Mouse (Mus musculus): Measurements from ENCODE around the gene Map4k4. TPM values are rescaled to one million over a fixed set of nuclear protein-coding genes. Genes with fewer than 3 reads are reported as not detected.

Gene Map4k4
- polyA plus RNA-seq, 1 experiment from 2014 or later, result 32.7 TPM

- WGBS, result 95% methylated on average over 2 of the region's 2 CpGs
- peaks cover 82% of the 10 kb centered on the region for H3K4me1 ChIP-seq
Measured at GRCm38 (mm10) chr1:39940342-39940741, 39.6 kb downstream of the Map4k4 start.

GRCm38 (mm10) chr1:39941237-39942179 lies 40.8 kb downstream of the Map4k4 start:
- ATAC-seq (ENCODE audit: insufficient number of reproducible peaks, low FRiP score, low TSS enrichment, low read depth), result no peak
- no peak overlapping the region for H3K4me2 ChIP-seq
- no peaks in the 10 kb centered on the region for H3K27me3 ChIP-seq
- no peak overlapping the region for H3K9ac ChIP-seq
- peaks cover 83% of the 10 kb centered on the region for H3K4me1 ChIP-seq
- peak overlapping the region; percentile 75 for H3K27ac ChIP-seq
- WGBS, result 67% methylated on average over 10 of the region's 10 CpGs
- no peaks in the 10 kb centered on the region for H3K9me3 ChIP-seq
- H3K36me3 ChIP-seq, result no peaks in the 10 kb centered on the region
- H3K4me3 ChIP-seq, result no peak overlapping the region

More at GRCm38 (mm10) chr1:39940342-39940741, 39.6 kb downstream of the Map4k4 start:
- Histone ChIP-seq H3K4me2 (no peak overlapping the region), H3K36me3 (no peaks in the 10 kb centered on the region), H3K27ac (0 out of 2 replicates have a peak overlapping the region, but pooled peaks have one; percentile 75), H3K9ac (no peak overlapping the region), H3K9me3 (no peaks in the 10 kb centered on the region), H3K4me3 (no peak overlapping the region), H3K27me3 (no peaks in the 10 kb centered on the region)
- ATAC-seq (ENCODE audit: insufficient number of reproducible peaks, low FRiP score, low TSS enrichment, low read depth), result no peak

DNA sequence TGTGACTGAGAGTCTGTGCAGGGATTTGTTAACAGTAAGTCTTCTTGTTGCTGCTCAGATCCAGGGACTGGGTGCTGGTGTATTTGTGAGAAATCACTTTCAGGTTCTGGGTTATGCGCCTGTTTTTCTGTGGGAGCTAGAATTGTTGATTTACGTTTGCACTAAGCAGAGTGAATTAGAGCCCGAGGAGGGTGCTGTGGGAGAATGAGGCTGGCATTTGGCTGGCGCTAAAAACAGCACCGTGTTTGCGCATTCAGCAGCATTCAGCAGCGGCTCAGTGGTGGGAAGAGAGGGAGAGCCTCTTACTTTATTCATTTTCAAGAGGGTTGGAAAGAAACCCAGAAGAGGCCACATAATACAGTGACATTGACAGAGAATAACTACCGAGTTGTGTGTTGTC lies 42.2 kb downstream of the Map4k4 start:
- WGBS, result 33% methylated on average over 8 of the region's 8 CpGs

DNA sequence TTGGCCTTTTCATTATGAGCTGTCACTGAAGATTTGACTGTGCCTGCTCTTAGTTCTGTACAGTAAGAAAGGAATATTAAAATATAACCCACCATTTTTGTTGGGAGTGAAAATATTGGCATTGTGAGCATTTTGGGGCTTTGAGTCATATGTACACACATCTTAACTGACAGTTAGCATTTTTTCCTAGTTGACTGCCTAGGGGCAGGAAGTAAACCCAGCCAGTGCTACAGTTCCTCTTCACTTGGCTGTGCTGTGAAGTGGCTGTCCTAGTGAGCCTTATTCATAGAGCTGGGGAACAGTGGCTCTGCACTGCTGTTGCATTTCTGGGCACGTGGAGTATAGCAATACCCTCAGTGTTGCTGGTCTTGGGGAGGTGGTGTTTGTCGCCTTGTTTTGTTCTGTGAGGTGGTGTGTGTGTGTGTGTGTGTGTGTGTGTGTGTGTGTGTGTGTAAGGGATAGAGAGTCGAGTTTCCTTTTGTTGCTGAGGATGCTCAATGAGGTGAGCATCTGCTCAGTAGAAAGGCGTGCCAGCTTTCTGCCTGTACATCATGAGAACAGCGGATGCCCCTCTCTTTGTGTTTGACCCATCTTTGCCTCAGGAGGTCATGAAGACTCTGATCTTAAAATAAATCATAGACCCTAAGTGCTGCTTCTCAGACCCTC lies 43.7 kb downstream of the Map4k4 start:
- Histone ChIP-seq H3K9me3 (no peaks in the 10 kb centered on the region), H3K4me1 (peaks cover 85% of the 10 kb centered on the region), H3K4me2 (no peak overlapping the region), H3K27ac (no peak overlapping the region), H3K4me3 (no peak overlapping the region), H3K9ac (no peak overlapping the region), H3K36me3 (no peaks in the 10 kb centered on the region), H3K27me3 (no peaks in the 10 kb centered on the region)
- ATAC-seq (ENCODE audit: insufficient number of reproducible peaks, low FRiP score, low TSS enrichment, low read depth), result no peak
- 51% methylated on average over 5 of the region's 5 CpGs for WGBS

More for the DNA sequence above, 42.2 kb downstream of the Map4k4 start:
- H3K9me3 ChIP-seq, result no peaks in the 10 kb centered on the region
- no peak overlapping the region for H3K9ac ChIP-seq
- peaks cover 81% of the 10 kb centered on the region for H3K4me1 ChIP-seq
- no peaks in the 10 kb centered on the region for H3K36me3 ChIP-seq
- no peak overlapping the region for H3K4me2 ChIP-seq
- ATAC-seq (ENCODE audit: insufficient number of reproducible peaks, low FRiP score, low TSS enrichment, low read depth), result no peak
- no peak overlapping the region for H3K4me3 ChIP-seq
- peak overlapping the region; percentile 34; the same call in 1 of the 2 replicates for H3K27ac ChIP-seq
- H3K27me3 ChIP-seq, result no peaks in the 10 kb centered on the region

DNA sequence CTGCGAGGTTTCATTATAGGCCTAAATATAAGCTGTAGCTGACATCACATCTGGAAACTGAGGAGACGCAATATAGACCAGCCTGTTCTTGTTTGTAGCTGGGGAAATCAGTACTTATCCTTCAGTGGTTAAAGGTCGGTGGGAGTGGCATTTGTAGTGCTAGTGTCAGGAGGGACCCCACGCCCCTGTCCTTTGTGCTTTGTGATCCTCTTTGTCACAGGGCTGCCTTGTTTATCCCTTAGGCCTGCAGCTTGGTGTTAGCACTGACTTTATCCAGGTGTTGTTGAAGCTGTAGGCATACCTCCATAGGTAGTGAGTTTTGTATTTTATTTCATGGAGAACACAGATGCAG lies 44.2 kb downstream of the Map4k4 start:
- no peak for ATAC-seq (ENCODE audit: insufficient number of reproducible peaks, low FRiP score, low TSS enrichment, low read depth)
- H3K4me3 ChIP-seq, result no peak overlapping the region
- peaks cover 84% of the 10 kb centered on the region for H3K4me1 ChIP-seq
- no peaks in the 10 kb centered on the region for H3K27me3 ChIP-seq
- WGBS, result 48% methylated on average over 4 of the region's 4 CpGs
- H3K4me2 ChIP-seq, result no peak overlapping the region
- H3K27ac ChIP-seq, result peak overlapping the region; percentile 17; the same call in 1 of the 2 replicates
- no peaks in the 10 kb centered on the region for H3K36me3 ChIP-seq
- H3K9ac ChIP-seq, result no peak overlapping the region
- H3K9me3 ChIP-seq, result no peaks in the 10 kb centered on the region

- H3K36me3 ChIP-seq, result no peaks in the 10 kb centered on the region
- H3K9me3 ChIP-seq, result no peaks in the 10 kb centered on the region
- no peak for ATAC-seq (ENCODE audit: insufficient number of reproducible peaks, low FRiP score, low TSS enrichment, low read depth)
- H3K4me1 ChIP-seq, result peaks cover 83% of the 10 kb centered on the region
- no peak overlapping the region for H3K4me2 ChIP-seq
- H3K4me3 ChIP-seq, result no peak overlapping the region
- no peak overlapping the region for H3K27ac ChIP-seq
- no peak overlapping the region for H3K9ac ChIP-seq
- H3K27me3 ChIP-seq, result no peaks in the 10 kb centered on the region
- WGBS, result 62% methylated on average over 4 of the region's 4 CpGs
Measured at GRCm38 (mm10) chr1:39946391-39946790, 45.7 kb downstream of the Map4k4 start.

DNA sequence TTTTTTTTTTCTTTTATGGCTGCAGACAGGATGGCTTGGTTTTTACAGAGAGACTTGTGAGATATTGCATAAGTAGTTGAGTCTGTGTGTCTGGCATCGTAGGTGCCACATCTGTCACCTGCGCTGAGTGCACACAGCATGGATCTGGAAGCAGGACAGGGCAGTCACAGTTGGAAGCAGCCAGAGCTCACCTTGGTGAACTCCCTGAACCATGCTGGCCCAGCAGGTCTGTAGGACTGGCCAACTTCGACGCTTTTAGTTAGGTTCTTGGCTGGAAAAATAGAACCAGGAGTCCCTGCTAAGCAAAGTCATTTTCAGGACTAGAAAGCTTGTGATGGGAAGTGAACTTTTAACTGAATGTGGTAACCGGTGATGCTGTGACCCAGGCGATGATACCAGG lies 46.5 kb downstream of the Map4k4 start:
- ATAC-seq (ENCODE audit: insufficient number of reproducible peaks, low FRiP score, low TSS enrichment, low read depth), result no peak
- no peaks in the 10 kb centered on the region for H3K9me3 ChIP-seq

GRCm38 (mm10) chr1:39947701-39948359 lies 47.1 kb downstream of the Map4k4 start:
- ATAC-seq (ENCODE audit: insufficient number of reproducible peaks, low FRiP score, low TSS enrichment, low read depth), result no peak
- no peak overlapping the region for H3K4me2 ChIP-seq
- H3K9me3 ChIP-seq, result no peaks in the 10 kb centered on the region
- H3K4me3 ChIP-seq, result no peak overlapping the region
- no peaks in the 10 kb centered on the region for H3K36me3 ChIP-seq
- H3K27ac ChIP-seq, result 0 out of 2 replicates have a peak overlapping the region, but pooled peaks have one; percentile 18
- 41% methylated on average over 6 of the region's 6 CpGs for WGBS
- no peaks in the 10 kb centered on the region for H3K27me3 ChIP-seq
- peaks cover 83% of the 10 kb centered on the region for H3K4me1 ChIP-seq
- no peak overlapping the region for H3K9ac ChIP-seq

More for the DNA sequence above, 46.5 kb downstream of the Map4k4 start:
- H3K4me2 ChIP-seq, result no peak overlapping the region
- H3K9ac ChIP-seq, result no peak overlapping the region
- H3K4me3 ChIP-seq, result no peak overlapping the region
- no peaks in the 10 kb centered on the region for H3K36me3 ChIP-seq
- H3K27ac ChIP-seq, result 0 out of 2 replicates have a peak overlapping the region, but pooled peaks have one; percentile 18
- 56% methylated on average over 6 of the region's 6 CpGs for WGBS
- peaks cover 84% of the 10 kb centered on the region for H3K4me1 ChIP-seq
- no peaks in the 10 kb centered on the region for H3K27me3 ChIP-seq

- no peaks in the 10 kb centered on the region for H3K36me3 ChIP-seq
- peaks cover 76% of the 10 kb centered on the region for H3K4me1 ChIP-seq
- H3K4me2 ChIP-seq, result no peak overlapping the region
- H3K9me3 ChIP-seq, result no peaks in the 10 kb centered on the region
- no peak overlapping the region for H3K27ac ChIP-seq
- no peak overlapping the region for H3K9ac ChIP-seq
- H3K27me3 ChIP-seq, result no peaks in the 10 kb centered on the region
- no peak overlapping the region for H3K4me3 ChIP-seq
- 24% methylated on average over 5 of the region's 5 CpGs for WGBS
- no peak for ATAC-seq (ENCODE audit: insufficient number of reproducible peaks, low FRiP score, low TSS enrichment, low read depth)
Measured at GRCm38 (mm10) chr1:39949205-39949604, 48.5 kb downstream of the Map4k4 start.

DNA sequence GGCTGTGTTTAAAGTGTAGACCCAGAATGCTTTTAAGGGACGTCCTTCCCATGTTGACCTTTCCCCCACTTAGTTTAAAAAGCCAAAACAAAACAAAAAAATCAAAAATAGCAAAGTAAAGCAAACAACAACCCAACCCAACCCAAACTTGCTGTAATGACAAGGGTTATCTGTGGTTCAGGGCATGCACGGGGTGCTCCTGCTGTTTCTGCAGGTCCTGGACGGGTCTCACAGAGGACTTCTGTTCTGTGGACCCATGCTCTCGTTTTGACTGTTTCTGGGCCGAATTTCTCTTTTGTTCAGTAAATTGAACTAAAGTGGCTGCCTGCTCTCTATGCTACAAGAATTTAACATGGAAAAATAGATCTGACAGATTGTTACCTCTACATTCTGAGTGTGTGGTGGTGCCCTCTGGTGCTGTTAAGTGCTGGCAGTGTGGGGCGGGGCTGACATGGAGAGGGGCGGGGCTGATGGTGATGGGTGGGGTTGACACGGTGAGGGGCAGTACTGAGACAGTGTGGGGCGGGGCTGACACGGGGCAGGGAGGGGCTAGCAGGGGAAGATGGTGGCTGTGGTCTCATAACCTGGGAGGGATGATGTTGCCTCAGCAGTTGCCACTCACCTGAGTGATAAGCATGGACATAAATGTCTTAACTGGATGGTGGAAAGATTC lies 49.2 kb downstream of the Map4k4 start:
- no peaks in the 10 kb centered on the region for H3K27me3 ChIP-seq

DNA sequence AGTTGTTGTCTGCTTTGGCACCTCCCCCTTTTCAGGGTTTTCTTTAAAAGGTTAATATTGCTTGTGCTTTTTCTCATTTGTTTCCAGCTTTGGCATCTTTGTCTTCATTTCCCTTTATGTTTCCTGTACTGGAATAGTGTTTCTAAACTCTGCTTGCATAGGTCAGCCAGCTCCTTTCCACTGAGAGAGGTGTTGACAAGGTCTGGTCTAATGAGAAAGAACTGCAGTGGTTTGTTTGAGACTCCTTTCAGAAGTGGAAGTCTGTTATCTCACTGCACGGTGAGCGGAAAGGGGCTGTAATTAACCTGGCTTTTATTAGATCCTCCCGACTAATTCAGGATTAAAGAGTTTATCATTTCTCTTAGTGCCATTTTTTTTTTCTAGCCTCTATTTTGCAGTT lies 49.9 kb downstream of the Map4k4 start:
- no peak overlapping the region for H3K4me3 ChIP-seq
- H3K4me2 ChIP-seq, result no peak overlapping the region
- no peak overlapping the region for H3K9ac ChIP-seq
- H3K27ac ChIP-seq, result 0 out of 2 replicates have a peak overlapping the region, but pooled peaks have one; percentile 50
- H3K36me3 ChIP-seq, result no peaks in the 10 kb centered on the region
- ATAC-seq (ENCODE audit: insufficient number of reproducible peaks, low FRiP score, low TSS enrichment, low read depth), result no peak
- WGBS, result 38% methylated on average over 3 of the region's 3 CpGs
- H3K27me3 ChIP-seq, result no peaks in the 10 kb centered on the region
- H3K9me3 ChIP-seq, result no peaks in the 10 kb centered on the region
- peaks cover 69% of the 10 kb centered on the region for H3K4me1 ChIP-seq

More for the DNA sequence above, 49.2 kb downstream of the Map4k4 start:
- 39% methylated on average over 10 of the region's 10 CpGs for WGBS
- no peak overlapping the region for H3K4me2 ChIP-seq
- no peaks in the 10 kb centered on the region for H3K36me3 ChIP-seq
- H3K4me3 ChIP-seq, result no peak overlapping the region
- H3K9me3 ChIP-seq, result no peaks in the 10 kb centered on the region
- peak overlapping the region; percentile 50; the same call in 1 of the 2 replicates for H3K27ac ChIP-seq
- ATAC-seq (ENCODE audit: insufficient number of reproducible peaks, low FRiP score, low TSS enrichment, low read depth), result no peak
- H3K4me1 ChIP-seq, result peaks cover 69% of the 10 kb centered on the region
- H3K9ac ChIP-seq, result no peak overlapping the region

Measured in limb, embryonic 15.5 days (tissue).